Mouse (Mus musculus): Measurements from ENCODE around the gene Tenm1.

GRCm38 (mm10) chrX:42540756-42541053, 888.2 kb downstream of the Tenm1 start:
- TF ChIP-seq CTCF (IDR thresholded peaks at IDR 0.05; ENCODE audit: low read depth), result peak; percentile 62
- TF ChIP-seq EP300 (IDR thresholded peaks at IDR 0.05; ENCODE audit: low read depth), result no peak
